Mouse (Mus musculus) stomach, embryonic 14.5 days (tissue): Measurements from ENCODE around the gene Dmxl2. TPM values are rescaled to one million over a fixed set of nuclear protein-coding genes. Genes with fewer than 3 reads are reported as not detected.

Experiments used
- ATAC-seq: fragments of 200-750 bp; cut with Nextera tagmentation; 2 replicates; pipeline ENCODE4 v1.8.0; 2017; ENCODE audit warnings: low read depth, moderate TSS enrichment; ENCODE audit not compliant: insufficient number of reproducible peaks, insufficient read depth, low FRiP score
- H3K27ac ChIP-seq: fragments of 300-500 bp; sonication (generic); 2 replicates; pipeline ENCODE4 v1.5.1; 2014; ENCODE audit warnings: mild to moderate bottlenecking, low read length, moderate library complexity, mixed read lengths
- H3K27me3 ChIP-seq: fragments of 300-500 bp; sonication (generic); 2 replicates; pipeline ENCODE4 v1.6.1; 2014; ENCODE audit warnings: low read length, control low read depth, mixed read lengths; ENCODE audit not compliant: control insufficient read depth, insufficient read depth
- H3K36me3 ChIP-seq: fragments of 300-500 bp; sonication (generic); 2 replicates; pipeline ENCODE4 v1.6.1; 2014; ENCODE audit warnings: mild to moderate bottlenecking, control low read depth, low read length, moderate library complexity, mixed read lengths; ENCODE audit not compliant: control insufficient read depth, insufficient read depth
- H3K4me1 ChIP-seq: fragments of 300-500 bp; sonication (generic); 2 replicates; pipeline ENCODE4 v1.6.1; 2014; ENCODE audit warnings: low read length, control low read depth, mixed read lengths; ENCODE audit not compliant: control insufficient read depth, insufficient read depth
- H3K4me2 ChIP-seq: fragments of 300-500 bp; sonication (generic); replicated peaks from 2 replicates; pipeline ENCODE4 v1.6.1; 2014; ENCODE audit warnings: low read depth, low read length, control low read depth
- H3K4me3 ChIP-seq: fragments of 300-500 bp; sonication (generic); 2 replicates; pipeline ENCODE4 v1.5.1; 2014; ENCODE audit warnings: low read depth, low read length, control low read depth
- H3K9ac ChIP-seq: fragments of 300-500 bp; sonication (generic); replicated peaks from 2 replicates; pipeline ENCODE4 v1.6.1; 2014; ENCODE audit warnings: low read depth, mild to moderate bottlenecking, control low read depth, low read length, moderate library complexity, mixed read lengths
- H3K9me3 ChIP-seq: fragments of 300-500 bp; sonication (generic); 2 replicates; pipeline ENCODE4 v1.6.1; 2016; ENCODE audit warnings: low read depth, low read length, control low read depth; ENCODE audit not compliant: control insufficient read depth
- WGBS: fragments of 180-500 bp; shearing (Covaris S2); extraction: QIAGEN DNeasy Blood & Tissue Kit; methylation state at CpG from one replicate; pipeline ENCODE4 v1.1.7; 2014; 5-methylcytosine and 5-hydroxymethylcytosine counted together
- polyA plus RNA-seq: library from polyadenylated mRNA; unstranded; fragments of >200 nt; fragmentation: Nextera tagmentation; extraction: Ambion mirVana; gene quantifications from 2 replicates; pipeline ENCODE4 v1.2.1, GENCODE M21; 2014

Gene Dmxl2
- polyA plus RNA-seq, result 7.0 and 7.2 TPM in 2 replicates

- H3K36me3 ChIP-seq, result no peaks in the 10 kb centered on the region
- no peaks in the 10 kb centered on the region for H3K9me3 ChIP-seq
- H3K27me3 ChIP-seq, result 0 out of 2 replicates have a peak, but pooled peaks cover 3% of the 10 kb centered on the region
- no peaks in the 10 kb centered on the region for H3K4me1 ChIP-seq
- H3K27ac ChIP-seq, result no peak within 1 kb of the TSS
- peak; percentile 92 for ATAC-seq
- H3K4me3 ChIP-seq, result peak within 1 kb of the TSS; percentile 71
- H3K9ac ChIP-seq, result peak within 1 kb of the TSS; percentile 58; the same call in 1 of the 2 replicates
- peak within 1 kb of the TSS; percentile 97 for H3K4me2 ChIP-seq
- under 1% methylated on average over 98 of the region's 99 CpGs for WGBS
These were observed at the start of gene Dmxl2 for GRCm38 (mm10) chr9:54501453-54502110. Gene Dmxl2 (minus strand): TSS chr9:54501626.

GRCm38 (mm10) chr9:54549433-54549832, 48.0 kb upstream of the Dmxl2 start:
- H3K4me3 ChIP-seq, result no peak overlapping the region
- H3K36me3 ChIP-seq, result no peaks in the 10 kb centered on the region
- H3K9me3 ChIP-seq, result no peaks in the 10 kb centered on the region
- no peak overlapping the region for H3K9ac ChIP-seq
- no peak for ATAC-seq
- H3K4me2 ChIP-seq, result no peak overlapping the region
- H3K4me1 ChIP-seq, result no peaks in the 10 kb centered on the region
- WGBS, result 87% methylated on average over 6 of the region's 6 CpGs
- no peaks in the 10 kb centered on the region for H3K27me3 ChIP-seq
- H3K27ac ChIP-seq, result no peak overlapping the region

- Histone ChIP-seq H3K9me3 (no peaks in the 10 kb centered on the region), H3K27ac (no peak overlapping the region), H3K4me2 (no peak overlapping the region), H3K27me3 (no peaks in the 10 kb centered on the region), H3K4me3 (no peak overlapping the region), H3K9ac (no peak overlapping the region), H3K36me3 (no peaks in the 10 kb centered on the region), H3K4me1 (no peaks in the 10 kb centered on the region)
- ATAC-seq, result no peak
- 24% methylated on average over 5 of the region's 5 CpGs for WGBS
These were observed 46.1 kb upstream of the Dmxl2 start for GRCm38 (mm10) chr9:54547536-54547935.

GRCm38 (mm10) chr9:54544954-54545315, 43.5 kb upstream of the Dmxl2 start:
- Histone ChIP-seq H3K4me3 (no peak overlapping the region), H3K36me3 (no peaks in the 10 kb centered on the region), H3K27ac (no peak overlapping the region), H3K4me1 (no peaks in the 10 kb centered on the region), H3K4me2 (no peak overlapping the region), H3K9me3 (no peaks in the 10 kb centered on the region), H3K27me3 (no peaks in the 10 kb centered on the region), H3K9ac (no peak overlapping the region)
- 84% methylated on average over 4 of the region's 4 CpGs for WGBS
- ATAC-seq, result no peak

- Histone ChIP-seq H3K27me3 (no peaks in the 10 kb centered on the region), H3K4me1 (no peaks in the 10 kb centered on the region), H3K9me3 (no peaks in the 10 kb centered on the region), H3K27ac (no peak overlapping the region), H3K4me3 (no peak overlapping the region), H3K9ac (no peak overlapping the region), H3K4me2 (no peak overlapping the region), H3K36me3 (no peaks in the 10 kb centered on the region)
- ATAC-seq, result no peak
- 82% methylated on average over 9 of the region's 9 CpGs for WGBS
These were observed 43.0 kb upstream of the Dmxl2 start for GRCm38 (mm10) chr9:54544212-54544953.

GRCm38 (mm10) chr9:54540801-54541200, 39.4 kb upstream of the Dmxl2 start:
- no peaks in the 10 kb centered on the region for H3K4me1 ChIP-seq

GRCm38 (mm10) chr9:54538684-54539083, 37.3 kb upstream of the Dmxl2 start, which contains the start of gene Sh2d7:
Gene Sh2d7 (plus strand): TSS chr9:54538984.
- Histone ChIP-seq H3K4me3 (no peak within 1 kb of the TSS), H3K36me3 (no peaks in the 10 kb centered on the region), H3K4me1 (no peaks in the 10 kb centered on the region), H3K9me3 (no peaks in the 10 kb centered on the region), H3K4me2 (no peak within 1 kb of the TSS), H3K27me3 (no peaks in the 10 kb centered on the region), H3K27ac (no peak within 1 kb of the TSS), H3K9ac (no peak within 1 kb of the TSS)
- WGBS, result 92% methylated on average over 14 of the region's 14 CpGs
- ATAC-seq, result no peak

More at GRCm38 (mm10) chr9:54540801-54541200, 39.4 kb upstream of the Dmxl2 start:
- Histone ChIP-seq H3K9ac (no peak overlapping the region), H3K27me3 (no peaks in the 10 kb centered on the region), H3K27ac (no peak overlapping the region), H3K9me3 (no peaks in the 10 kb centered on the region), H3K4me3 (no peak overlapping the region), H3K36me3 (no peaks in the 10 kb centered on the region), H3K4me2 (no peak overlapping the region)
- 76% methylated on average over 5 of the region's 5 CpGs for WGBS
- no peak for ATAC-seq

- ATAC-seq, result no peak
- H3K4me1 ChIP-seq, result no peaks in the 10 kb centered on the region
- H3K4me3 ChIP-seq, result no peak overlapping the region
- no peaks in the 10 kb centered on the region for H3K9me3 ChIP-seq
- H3K36me3 ChIP-seq, result no peaks in the 10 kb centered on the region
- no peak overlapping the region for H3K4me2 ChIP-seq
- no peak overlapping the region for H3K27ac ChIP-seq
- WGBS, result 92% methylated on average over 3 of the region's 3 CpGs
- H3K9ac ChIP-seq, result no peak overlapping the region
- no peaks in the 10 kb centered on the region for H3K27me3 ChIP-seq
These were observed 36.8 kb upstream of the Dmxl2 start for GRCm38 (mm10) chr9:54538244-54538643.
